Mouse (Mus musculus): ENCODE data around the gene Sec14l3. TPM values are rescaled to one million over a fixed set of nuclear protein-coding genes. Genes with fewer than 3 reads are reported as not detected.

Sec14l3 gene
- polyA plus RNA-seq, 1 experiment = not detected

- peak in 1 of 2 experiments; percentile 57 for DNase-seq (ENCODE audit: low read depth in 1 of 2, low spot score in 2 of 2)
- Histone ChIP-seq H3K4me1 (ENCODE audit: control insufficient read depth, insufficient read depth, insufficient read length) (peaks cover 10% of the 10 kb centered on the region; the same call in 1 of the 2 replicates), H3K27ac (ENCODE audit: insufficient read depth, low read length) (peak within 1 kb of the TSS; percentile 59), H3K4me3 (ENCODE audit: extremely low read depth, insufficient read depth, insufficient read length) (peak within 1 kb of the TSS; percentile 75), H3K27me3 (ENCODE audit: control insufficient read depth, insufficient read depth, low read length) (no peaks in the 10 kb centered on the region), H3K36me3 (ENCODE audit: control insufficient read depth, insufficient read depth, low read length) (no peaks in the 10 kb centered on the region)
- 10% methylated on average over 34 of the region's 34 CpGs for WGBS
- TF ChIP-seq POLR2A (IDR thresholded peaks at IDR 0.05; ENCODE audit: low read depth, low read length) (no peak), CTCF (IDR thresholded peaks at IDR 0.05; ENCODE audit: extremely low read depth, insufficient read depth, insufficient read length, insufficient replicate concordance) (no peak)
Measured at GRCm38 (mm10) chr11:4095171-4096053, 30.8 kb downstream of the Sec14l3 start, which contains the start of gene Mtfp1. Gene Mtfp1, minus strand, starts transcription at chr11:4095445.

GRCm38 (mm10) chr11:4096054-4096984 lies 31.7 kb downstream of the Sec14l3 start:
- TF ChIP-seq POLR2A (IDR thresholded peaks at IDR 0.05; ENCODE audit: low read depth, low read length) (peak; percentile 95), CTCF (IDR thresholded peaks at IDR 0.05; ENCODE audit: extremely low read depth, insufficient read depth, insufficient read length, insufficient replicate concordance) (no peak)
- H3K4me1 ChIP-seq (ENCODE audit: control insufficient read depth, insufficient read depth, insufficient read length) = peaks cover 10% of the 10 kb centered on the region; the same call in 1 of the 2 replicates
- H3K4me3 ChIP-seq (ENCODE audit: extremely low read depth, insufficient read depth, insufficient read length) = peak overlapping the region; percentile 41
- no peaks in the 10 kb centered on the region for H3K27me3 ChIP-seq (ENCODE audit: control insufficient read depth, insufficient read depth, low read length)
- H3K36me3 ChIP-seq (ENCODE audit: control insufficient read depth, insufficient read depth, low read length) = no peaks in the 10 kb centered on the region
- H3K27ac ChIP-seq (ENCODE audit: insufficient read depth, low read length) = peak overlapping the region; percentile 59
- 4% methylated on average over 45 of the region's 45 CpGs for WGBS
- DNase-seq (ENCODE audit: low read depth in 1 of 2, low spot score in 2 of 2) = peak; percentile 95 to 97

GRCm38 (mm10) chr11:4097091-4097621 lies 32.5 kb downstream of the Sec14l3 start:
- peak overlapping the region; percentile 28 for H3K27ac ChIP-seq (ENCODE audit: insufficient read depth, low read length)
- WGBS = 37% methylated on average over 10 of the region's 10 CpGs
- peak overlapping the region; percentile 41; the same call in 1 of the 2 replicates for H3K4me3 ChIP-seq (ENCODE audit: extremely low read depth, insufficient read depth, insufficient read length)
- no peaks in the 10 kb centered on the region for H3K27me3 ChIP-seq (ENCODE audit: control insufficient read depth, insufficient read depth, low read length)
- H3K36me3 ChIP-seq (ENCODE audit: control insufficient read depth, insufficient read depth, low read length) = no peaks in the 10 kb centered on the region
- peaks cover 10% of the 10 kb centered on the region; the same call in 1 of the 2 replicates for H3K4me1 ChIP-seq (ENCODE audit: control insufficient read depth, insufficient read depth, insufficient read length)
- TF ChIP-seq CTCF (IDR thresholded peaks at IDR 0.05; ENCODE audit: extremely low read depth, insufficient read depth, insufficient read length, insufficient replicate concordance) = no peak
- TF ChIP-seq POLR2A (IDR thresholded peaks at IDR 0.05; ENCODE audit: low read depth, low read length) = no peak
- DNase-seq (ENCODE audit: low read depth in 1 of 2, low spot score in 2 of 2) = peak in 1 of 2 experiments; percentile 18

DNA sequence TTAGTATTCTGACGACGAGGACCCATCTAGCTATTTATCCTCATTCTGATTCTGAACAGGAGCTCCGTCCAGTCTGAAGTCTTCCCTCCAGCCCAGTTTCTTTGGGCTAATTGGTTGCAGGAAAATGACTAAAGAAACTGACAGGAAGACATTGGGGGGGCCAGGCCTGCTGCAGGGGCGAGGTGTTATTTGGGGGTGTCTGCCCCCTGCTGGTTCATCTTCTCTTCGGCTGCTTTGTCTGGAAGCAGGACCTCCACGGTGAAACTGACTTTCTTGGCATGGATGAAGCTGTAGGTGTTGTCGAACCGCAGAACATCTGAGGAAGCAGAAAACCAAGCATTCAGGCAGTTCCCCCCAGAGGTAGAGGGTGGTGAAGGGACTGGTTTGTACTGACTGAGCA lies 33.5 kb downstream of the Sec14l3 start:
- Histone ChIP-seq H3K4me3 (ENCODE audit: extremely low read depth, insufficient read depth, insufficient read length) (no peak overlapping the region), H3K27ac (ENCODE audit: insufficient read depth, low read length) (no peak overlapping the region), H3K27me3 (ENCODE audit: control insufficient read depth, insufficient read depth, low read length) (no peaks in the 10 kb centered on the region), H3K4me1 (ENCODE audit: control insufficient read depth, insufficient read depth, insufficient read length) (peaks cover 10% of the 10 kb centered on the region; the same call in 1 of the 2 replicates), H3K36me3 (ENCODE audit: control insufficient read depth, insufficient read depth, low read length) (no peaks in the 10 kb centered on the region)
- no peak for DNase-seq (ENCODE audit: low read depth in 1 of 2, low spot score in 2 of 2)
- WGBS = 45% methylated on average over 8 of the region's 8 CpGs
- TF ChIP-seq CTCF (IDR thresholded peaks at IDR 0.05; ENCODE audit: extremely low read depth, insufficient read depth, insufficient read length, insufficient replicate concordance) (0 out of 2 replicates have a peak, but pooled peaks have one; percentile 5), POLR2A (IDR thresholded peaks at IDR 0.05; ENCODE audit: low read depth, low read length) (no peak)

- Histone ChIP-seq H3K27ac (ENCODE audit: insufficient read depth, low read length) (no peak overlapping the region), H3K27me3 (ENCODE audit: control insufficient read depth, insufficient read depth, low read length) (no peaks in the 10 kb centered on the region), H3K36me3 (ENCODE audit: control insufficient read depth, insufficient read depth, low read length) (no peaks in the 10 kb centered on the region), H3K4me1 (ENCODE audit: control insufficient read depth, insufficient read depth, insufficient read length) (peaks cover 10% of the 10 kb centered on the region; the same call in 1 of the 2 replicates), H3K4me3 (ENCODE audit: extremely low read depth, insufficient read depth, insufficient read length) (no peak overlapping the region)
- TF ChIP-seq POLR2A (IDR thresholded peaks at IDR 0.05; ENCODE audit: low read depth, low read length) = no peak
- TF ChIP-seq CTCF (IDR thresholded peaks at IDR 0.05; ENCODE audit: extremely low read depth, insufficient read depth, insufficient read length, insufficient replicate concordance) = no peak
- 85% methylated on average over 7 of the region's 7 CpGs for WGBS
- no peak for DNase-seq (ENCODE audit: low read depth in 1 of 2, low spot score in 2 of 2)
Measured at GRCm38 (mm10) chr11:4098816-4099215, 34.2 kb downstream of the Sec14l3 start.

- no peak for TF ChIP-seq CTCF (IDR thresholded peaks at IDR 0.05; ENCODE audit: extremely low read depth, insufficient read depth, insufficient read length, insufficient replicate concordance)
- no peak for TF ChIP-seq POLR2A (IDR thresholded peaks at IDR 0.05; ENCODE audit: low read depth, low read length)
- no peaks in the 10 kb centered on the region for H3K36me3 ChIP-seq (ENCODE audit: control insufficient read depth, insufficient read depth, low read length)
- no peak for DNase-seq (ENCODE audit: low read depth in 1 of 2, low spot score in 2 of 2)
- no peak overlapping the region for H3K27ac ChIP-seq (ENCODE audit: insufficient read depth, low read length)
- no peak overlapping the region for H3K4me3 ChIP-seq (ENCODE audit: extremely low read depth, insufficient read depth, insufficient read length)
- peaks cover 10% of the 10 kb centered on the region; the same call in 1 of the 2 replicates for H3K4me1 ChIP-seq (ENCODE audit: control insufficient read depth, insufficient read depth, insufficient read length)
- no peaks in the 10 kb centered on the region for H3K27me3 ChIP-seq (ENCODE audit: control insufficient read depth, insufficient read depth, low read length)
- WGBS = 94% methylated on average over 3 of the region's 3 CpGs
Measured at GRCm38 (mm10) chr11:4099447-4099846, 34.8 kb downstream of the Sec14l3 start.

All from spleen, adult 2 months (tissue).